Mouse (Mus musculus) heart, postnatal 0 days (tissue): ENCODE measurements around the gene Ndufs3. TPM values are rescaled to one million over a fixed set of nuclear protein-coding genes. Genes with fewer than 3 reads are reported as not detected.

Experiments
- ATAC-seq: fragments of 200-750 bp; cut with Nextera tagmentation; 2 replicates; pipeline ENCODE4 v1.8.0; 2017; ENCODE audit warnings: low read depth, moderate number of reproducible peaks, moderate library complexity; ENCODE audit not compliant: insufficient read depth
- DNase-seq: peaks from one replicate; pipeline ENCODE4 v3.0.0-alpha.2; 2016; ENCODE audit warnings: low spot score
- H3K27ac ChIP-seq: fragments of 300-500 bp; sonication (generic); 2 replicates; pipeline ENCODE4 v1.5.1; 2014; ENCODE audit warnings: low read depth, mild to moderate bottlenecking
- H3K27me3 ChIP-seq: fragments of 300-500 bp; sonication (generic); 2 replicates; pipeline ENCODE4 v1.6.1; 2014; ENCODE audit warnings: low read length, mixed read lengths; ENCODE audit not compliant: control insufficient read depth, insufficient read depth
- H3K36me3 ChIP-seq: fragments of 300-500 bp; sonication (generic); replicated peaks from 2 replicates; pipeline ENCODE4 v1.6.1; 2014; ENCODE audit warnings: low read length, mixed read lengths; ENCODE audit not compliant: control insufficient read depth, insufficient read depth
- H3K4me1 ChIP-seq: fragments of 300-500 bp; sonication (generic); 2 replicates; pipeline ENCODE4 v1.6.1; 2014; ENCODE audit warnings: antibody characterized with exemption; ENCODE audit not compliant: control insufficient read depth, insufficient read depth
- H3K4me2 ChIP-seq: fragments of 300-500 bp; sonication (generic); 2 replicates; pipeline ENCODE4 v1.6.1; 2014; ENCODE audit warnings: low read depth, mild to moderate bottlenecking, low read length, moderate library complexity
- H3K4me3 ChIP-seq: fragments of 300-500 bp; sonication (generic); 2 replicates; pipeline ENCODE4 v1.5.1; 2014; ENCODE audit warnings: low read depth, low read length
- H3K9ac ChIP-seq: fragments of 300-500 bp; sonication (generic); replicated peaks from 2 replicates; pipeline ENCODE4 v1.6.1; 2014; ENCODE audit warnings: low read depth, low read length, mixed read lengths
- H3K9me3 ChIP-seq: fragments of 300-500 bp; sonication (generic); replicated peaks from 2 replicates; pipeline ENCODE4 v1.6.1; 2016; ENCODE audit warnings: low read length; ENCODE audit not compliant: control insufficient read depth
- CTCF ChIP-seq: IDR thresholded peaks from 2 replicates; pipeline ENCODE4 v1.5.1; 2016; ENCODE audit warnings: antibody characterized with exemption, control low read depth, low read depth
- EP300 ChIP-seq: IDR thresholded peaks from 2 replicates; pipeline ENCODE4 v1.6.1; 2016; ENCODE audit warnings: antibody characterized with exemption, low read depth
- WGBS: fragments of 180-500 bp; shearing (Covaris S2); extraction: QIAGEN DNeasy Blood & Tissue Kit; methylation state at CpG from one replicate; pipeline ENCODE4 v1.1.7; 2014; 5-methylcytosine and 5-hydroxymethylcytosine counted together
- polyA plus RNA-seq: library from polyadenylated mRNA; unstranded; fragments of >200 nt; fragmentation: Nextera tagmentation; extraction: Ambion mirVana; gene quantifications from 2 replicates; pipeline ENCODE4 v1.2.1, GENCODE M21; 2015
- total RNA-seq: library from RNA; depleted of rRNA; stranded (reverse); fragments of >200 nt; gene quantifications from 2 replicates; pipeline ENCODE4 v1.2.3, GENCODE M21; 2014; ENCODE audit warnings: low replicate concordance

Ndufs3 gene
- total and polyA plus RNA-seq, 2 experiments from 2014 or later, result 556 to 620 TPM

DNA sequence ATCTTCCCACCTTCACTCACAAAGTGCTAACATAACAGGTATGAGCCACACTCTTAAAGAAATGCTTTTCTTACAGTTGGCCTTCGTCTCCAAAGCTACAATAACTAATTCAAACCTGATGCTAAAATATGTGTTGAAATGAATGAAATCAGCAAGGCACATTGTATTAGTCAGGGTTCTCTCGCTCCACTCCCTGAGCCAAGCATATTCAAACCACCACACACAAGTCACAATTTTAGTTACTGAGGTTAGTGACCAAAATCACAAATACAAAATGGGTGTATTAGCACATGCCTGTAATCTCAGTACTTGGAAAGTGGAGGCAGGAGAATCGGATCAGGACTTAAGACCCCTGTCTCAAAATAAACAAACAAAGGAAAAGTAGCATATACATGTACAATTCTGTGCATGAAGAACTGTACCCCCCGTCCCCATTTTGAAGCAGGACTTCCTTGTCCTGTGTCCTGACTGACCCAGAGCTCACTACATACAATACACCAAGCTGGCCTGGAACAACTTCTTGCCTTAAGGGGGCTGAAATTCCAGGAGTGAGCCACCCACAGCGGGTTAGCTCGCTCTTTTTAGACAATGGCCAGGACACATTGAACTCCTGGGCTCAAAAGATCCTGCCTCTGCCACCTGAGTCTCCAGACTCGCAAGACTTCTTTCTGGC is 12.1 kb upstream of the Ndufs3 start:
- H3K9me3 ChIP-seq, result no peaks in the 10 kb centered on the region
- H3K4me1 ChIP-seq, result peaks cover 39% of the 10 kb centered on the region
- H3K36me3 ChIP-seq, result peaks cover 21% of the 10 kb centered on the region
- TF ChIP-seq EP300, result no peak
- TF ChIP-seq CTCF, result no peak
- no peak for ATAC-seq
- H3K4me3 ChIP-seq, result peak overlapping the region; percentile 78
- DNase-seq, result no peak
- no peaks in the 10 kb centered on the region for H3K27me3 ChIP-seq
- 12% methylated on average over 7 of the region's 7 CpGs for WGBS
- H3K27ac ChIP-seq, result peak overlapping the region; percentile 97
- H3K4me2 ChIP-seq, result peak overlapping the region; percentile 78
- H3K9ac ChIP-seq, result peak overlapping the region; percentile 99

DNA sequence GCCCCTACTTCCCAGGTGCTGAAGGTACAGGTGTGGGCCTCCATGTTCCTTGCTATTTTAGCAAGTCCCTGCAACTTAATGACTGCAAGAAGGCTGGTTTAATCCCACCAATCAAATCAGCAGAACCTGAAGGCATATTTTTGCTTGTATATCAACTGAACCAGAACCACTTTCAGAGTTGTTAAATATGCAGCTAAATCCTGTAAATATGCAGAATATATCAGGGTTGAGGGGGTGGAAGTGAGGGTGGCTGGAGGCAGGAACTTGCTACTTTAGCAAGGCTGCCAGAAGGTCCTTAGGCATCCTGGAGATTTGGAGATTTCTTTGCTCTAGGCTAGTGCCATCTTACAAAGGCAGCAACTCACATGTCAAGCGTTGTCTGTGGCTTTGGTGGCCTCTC is 10.9 kb upstream of the Ndufs3 start:
- H3K9ac ChIP-seq, result no peak overlapping the region
- DNase-seq, result no peak
- ATAC-seq, result no peak
- no peak overlapping the region for H3K27ac ChIP-seq
- peaks cover 28% of the 10 kb centered on the region for H3K4me1 ChIP-seq
- no peak overlapping the region for H3K4me3 ChIP-seq
- no peaks in the 10 kb centered on the region for H3K9me3 ChIP-seq
- H3K27me3 ChIP-seq, result no peaks in the 10 kb centered on the region
- no peak for TF ChIP-seq CTCF
- no peak for TF ChIP-seq EP300
- H3K36me3 ChIP-seq, result peaks cover 33% of the 10 kb centered on the region
- H3K4me2 ChIP-seq, result no peak overlapping the region
- 74% methylated on average over 1 of the region's 1 CpGs for WGBS

DNA sequence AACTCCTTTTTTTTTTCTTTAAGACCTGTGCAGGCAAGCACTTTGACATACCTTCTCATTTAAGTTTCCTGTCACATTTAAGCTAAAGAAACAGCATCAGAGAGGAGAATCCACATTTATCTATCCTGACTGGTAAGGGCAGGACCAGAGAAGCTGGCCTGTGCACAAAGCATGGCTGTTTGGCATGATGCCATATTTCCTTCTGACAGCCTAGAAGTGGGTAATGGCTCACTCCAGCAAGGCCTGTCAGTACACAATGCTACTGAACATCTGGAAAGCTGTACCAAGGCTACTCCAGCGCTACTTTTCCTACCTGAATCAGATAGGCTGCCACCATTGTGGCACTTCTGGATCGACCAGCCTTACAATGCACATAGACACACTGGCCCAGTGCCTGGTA is 9.0 kb upstream of the Ndufs3 start:
- ATAC-seq, result no peak
- Histone ChIP-seq H3K27ac (peak overlapping the region; percentile 12; the same call in 1 of the 2 replicates), H3K4me2 (no peak overlapping the region), H3K27me3 (no peaks in the 10 kb centered on the region), H3K9ac (no peak overlapping the region), H3K36me3 (peaks cover 52% of the 10 kb centered on the region), H3K4me3 (no peak overlapping the region), H3K9me3 (no peaks in the 10 kb centered on the region), H3K4me1 (peaks cover 24% of the 10 kb centered on the region)
- DNase-seq, result peak; percentile 65
- 23% methylated on average over 2 of the region's 2 CpGs for WGBS
- TF ChIP-seq EP300 (no peak), CTCF (no peak)

DNA sequence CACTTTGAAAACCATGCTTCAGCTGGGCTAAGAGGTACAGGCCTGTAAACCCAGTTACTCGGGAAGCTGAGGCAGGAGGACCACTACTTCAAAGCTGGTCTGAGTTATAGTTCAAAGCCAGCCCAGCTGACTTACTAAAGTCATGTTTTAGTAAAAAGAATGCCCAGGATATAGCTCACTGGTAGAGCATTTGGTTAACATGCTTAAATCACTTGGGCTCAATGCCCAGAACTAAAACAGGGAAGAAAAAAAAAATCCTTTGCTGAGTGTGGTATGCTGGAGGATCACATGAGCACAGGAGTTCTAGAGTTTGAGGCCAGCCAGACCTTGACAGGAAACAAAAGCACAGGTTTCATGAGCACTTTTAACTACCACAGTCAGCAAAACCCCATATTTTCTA is 7.0 kb upstream of the Ndufs3 start:
- Histone ChIP-seq H3K4me1 (peaks cover 20% of the 10 kb centered on the region), H3K27ac (no peak overlapping the region; the same call in 1 of the 2 replicates), H3K4me3 (no peak overlapping the region), H3K27me3 (no peaks in the 10 kb centered on the region), H3K9me3 (no peaks in the 10 kb centered on the region), H3K36me3 (peaks cover 66% of the 10 kb centered on the region), H3K9ac (no peak overlapping the region), H3K4me2 (no peak overlapping the region)
- TF ChIP-seq EP300 (no peak), CTCF (no peak)
- no peak for ATAC-seq
- 63% methylated on average over 1 of the region's 1 CpGs for WGBS
- DNase-seq, result no peak

DNA sequence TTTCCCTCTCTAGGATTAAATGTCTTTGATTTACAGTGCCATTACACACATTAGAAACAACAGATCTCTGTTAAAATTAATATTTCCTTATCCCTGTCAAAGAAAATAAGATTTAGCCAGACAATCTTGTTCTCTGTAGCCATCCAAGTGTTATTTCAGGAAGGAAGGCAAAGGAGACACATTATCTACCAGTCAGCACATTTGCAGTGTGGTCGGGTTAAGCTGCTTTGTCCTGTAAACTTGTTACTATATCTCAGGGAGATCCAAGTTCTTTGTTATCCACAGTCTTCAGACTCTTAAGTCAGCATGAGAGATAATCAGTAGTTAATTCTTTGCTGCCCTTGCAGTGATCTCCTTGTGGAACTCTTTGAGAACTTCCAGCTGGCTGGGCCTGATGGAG is 6.2 kb upstream of the Ndufs3 start:
- WGBS, result 69% methylated on average over 1 of the region's 1 CpGs

DNA sequence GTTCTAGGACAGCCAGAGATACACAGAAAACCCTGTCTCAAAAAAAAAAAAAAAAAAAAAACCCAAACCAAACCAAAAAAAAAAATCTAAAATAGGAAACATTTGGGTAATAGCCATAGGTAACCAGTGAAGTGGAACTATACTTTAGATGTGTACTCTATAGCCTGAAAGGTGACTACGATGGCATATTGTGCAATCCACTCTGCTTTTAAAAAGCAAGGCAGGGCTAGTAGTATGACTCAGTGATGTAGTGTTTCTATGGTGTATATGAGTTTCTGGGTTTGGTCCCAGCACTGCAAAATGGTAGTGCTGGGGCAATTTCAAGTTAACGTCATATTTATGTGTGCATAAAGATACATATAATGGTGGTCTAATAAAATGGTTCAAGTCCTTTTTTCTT is 2.1 kb upstream of the Ndufs3 start:
- no peak for DNase-seq
- ATAC-seq, result no peak
- Histone ChIP-seq H3K9ac (no peak overlapping the region), H3K4me1 (peaks cover 20% of the 10 kb centered on the region), H3K4me2 (no peak overlapping the region), H3K27me3 (no peaks in the 10 kb centered on the region), H3K36me3 (peaks cover 63% of the 10 kb centered on the region), H3K4me3 (no peak overlapping the region), H3K9me3 (no peaks in the 10 kb centered on the region), H3K27ac (no peak overlapping the region)
- TF ChIP-seq CTCF, result no peak
- no peak for TF ChIP-seq EP300
- WGBS, result 96% methylated on average over 2 of the region's 2 CpGs

More for the DNA sequence above, 6.2 kb upstream of the Ndufs3 start:
- TF ChIP-seq EP300, result no peak
- TF ChIP-seq CTCF, result no peak
- Histone ChIP-seq H3K4me1 (peaks cover 14% of the 10 kb centered on the region), H3K4me2 (no peak overlapping the region), H3K9me3 (no peaks in the 10 kb centered on the region), H3K27me3 (no peaks in the 10 kb centered on the region), H3K36me3 (peaks cover 70% of the 10 kb centered on the region), H3K4me3 (no peak overlapping the region), H3K9ac (no peak overlapping the region), H3K27ac (no peak overlapping the region)
- DNase-seq (no peak), ATAC-seq (no peak)
